Mouse (Mus musculus) hematopoietic stem cell, adult 5-6 weeks (primary cell): Measurements from ENCODE around the gene Armc9. TPM values are rescaled to one million over a fixed set of nuclear protein-coding genes. Genes with fewer than 3 reads are reported as not detected.

Source experiments
- ATAC-seq, 2 experiments: fragments of 125-278 bp in 1 of 2; replicated peaks in 1 of 2; 2 replicates each; pipeline ENCODE4 v1.8.0; 2016 to 2017; ENCODE audit warnings: inconsistent platforms in 2 of 2, mild to moderate bottlenecking in 2 of 2, moderate number of reproducible peaks in 2 of 2, low read depth in 1 of 2, moderate TSS enrichment in 1 of 2; ENCODE audit not compliant: low FRiP score in 2 of 2, poor library complexity in 2 of 2, severe bottlenecking in 2 of 2, insufficient read depth in 1 of 2, low TSS enrichment in 1 of 2
- total RNA-seq: library from RNA; stranded (forward); fragments of 172-1452, 232-1000 nt; gene quantifications from 2 replicates; pipeline ENCODE4 v1.2.3, GENCODE M21; 2017

Gene Armc9
- total RNA-seq, 1 experiment from 2014 or later: 13.4 TPM

- no peak for ATAC-seq
Measured at GRCm38 (mm10) chr1:86293868-86294267, 139.3 kb downstream of the Armc9 start.

GRCm38 (mm10) chr1:86294472-86294871, 139.9 kb downstream of the Armc9 start:
- no peak for ATAC-seq

GRCm38 (mm10) chr1:86300093-86300492, 145.5 kb downstream of the Armc9 start:
- ATAC-seq: no peak

- peak in 1 of 2 experiments; percentile 2; a peak in 1 of 4 replicates for ATAC-seq
Measured at GRCm38 (mm10) chr1:86300731-86301130, 146.2 kb downstream of the Armc9 start.

- ATAC-seq: peak in 1 of 2 experiments; percentile 41; a peak in 1 of 4 replicates
Measured at GRCm38 (mm10) chr1:86301221-86302091, 146.9 kb downstream of the Armc9 start.

- ATAC-seq: no peak
Measured at GRCm38 (mm10) chr1:86302532-86302931, 148.0 kb downstream of the Armc9 start, which contains the start of gene B3gnt7. Gene B3gnt7 (plus strand): TSS chr1:86302832.

GRCm38 (mm10) chr1:86303063-86303872, 148.7 kb downstream of the Armc9 start:
- ATAC-seq: peak; percentile 46 to 64

- no peak for ATAC-seq
Measured at GRCm38 (mm10) chr1:86303873-86304250, 149.3 kb downstream of the Armc9 start.

GRCm38 (mm10) chr1:86306686-86307085, 152.1 kb downstream of the Armc9 start:
- no peak for ATAC-seq

GRCm38 (mm10) chr1:86307177-86307762, 152.7 kb downstream of the Armc9 start:
- ATAC-seq: no peak

- no peak for ATAC-seq
Measured at GRCm38 (mm10) chr1:86307871-86308641, 153.5 kb downstream of the Armc9 start.

- ATAC-seq: no peak
Measured at GRCm38 (mm10) chr1:86309270-86309833, 154.8 kb downstream of the Armc9 start.

- no peak for ATAC-seq
Measured at GRCm38 (mm10) chr1:86310536-86311310, 156.1 kb downstream of the Armc9 start.

- ATAC-seq: no peak
Measured at GRCm38 (mm10) chr1:86311467-86312005, 157.0 kb downstream of the Armc9 start.

GRCm38 (mm10) chr1:86312269-86312668, 157.7 kb downstream of the Armc9 start:
- no peak for ATAC-seq
